Comparison of ENCODE assay signal across 16 mouse cellular contexts in the genomic region with DNA sequence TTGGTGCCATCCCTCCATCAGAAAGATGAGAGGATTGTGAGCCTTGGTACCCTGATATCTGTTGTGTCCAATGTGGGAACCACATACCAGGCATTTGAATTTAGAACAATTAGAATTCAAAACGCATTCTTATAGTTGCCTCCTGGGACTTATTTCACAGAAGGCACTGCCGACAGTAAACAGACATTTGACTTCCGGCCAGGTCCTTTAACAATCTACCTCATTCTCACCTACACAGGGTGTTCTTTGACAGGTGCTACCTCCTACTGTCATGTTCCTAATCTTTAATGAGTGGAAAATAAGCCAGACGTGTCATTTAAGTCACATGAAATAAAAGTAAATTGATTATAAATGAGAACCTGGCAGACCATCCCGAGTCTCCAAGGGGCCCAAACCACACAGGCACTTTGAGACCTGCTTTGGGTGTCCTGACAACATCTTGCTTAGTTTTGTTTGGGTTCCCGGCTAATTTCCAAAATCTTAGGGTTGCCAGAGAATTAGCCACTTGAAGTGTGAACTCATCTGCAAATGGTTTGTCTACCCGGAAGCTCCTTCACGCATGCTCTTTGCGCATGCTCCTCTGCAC.
"Had no signal": no experiment of that assay in that cellular context is flagged by ENCODE, and none has a peak within 500 bp of the region (broad histone marks: within the 10 kb centered on the region; RNA-seq: fewer than 3 reads in every experiment).

No protein-coding gene starts in this region.

- ATAC-seq: liver, postnatal 0 days; midbrain, embryonic 16.5 days had no signal

- H3K9me3 ChIP-seq: limb, embryonic 15.5 days; liver, embryonic 13.5 days; lung, embryonic 15.5 days; megakaryocyte, embryonic 14.5 days had no signal

- DNase-seq: kidney, postnatal 36 days; layer of hippocampus, adult 9-11 months; layer of hippocampus, postnatal 36 days; liver, embryonic 13.5 days; liver, postnatal 0 days; lung, postnatal 14 days; right cerebral cortex, postnatal 25 days; thymus, postnatal 4 days had no signal

- H3K27ac ChIP-seq: kidney, postnatal 0 days; limb, embryonic 15.5 days; liver, embryonic 13.5 days; lung, embryonic 15.5 days; macrophage; stomach, postnatal 0 days had no signal

- H3K27me3 ChIP-seq: limb, embryonic 15.5 days; liver, embryonic 13.5 days; lung, embryonic 15.5 days had no signal

- H3K9ac ChIP-seq: limb, embryonic 15.5 days; liver, embryonic 13.5 days; liver, postnatal 0 days; lung, embryonic 15.5 days had no signal

- H3K4me2 ChIP-seq: limb, embryonic 15.5 days; liver, embryonic 13.5 days; lung, embryonic 15.5 days; midbrain, embryonic 11.5 days had no signal

- H3K4me1 ChIP-seq: limb, embryonic 15.5 days; liver, embryonic 13.5 days; lung, embryonic 15.5 days had no signal

- H3K4me3 ChIP-seq: limb, embryonic 15.5 days; liver, embryonic 13.5 days; lung, embryonic 15.5 days; megakaryocyte, embryonic 14.5 days had no signal

- H3K36me3 ChIP-seq: limb, embryonic 15.5 days; liver, embryonic 13.5 days; lung, embryonic 15.5 days had no signal
